Mouse (Mus musculus) common myeloid progenitor, adult 5-6 weeks (primary cell): ENCODE data around the gene Pex5. TPM values are rescaled to one million over a fixed set of nuclear protein-coding genes. Genes with fewer than 3 reads are reported as not detected.

Experiments used
- ATAC-seq: replicated peaks from 2 replicates; pipeline ENCODE4 v1.8.0; 2016; ENCODE audit warnings: low read depth, mild to moderate bottlenecking, moderate TSS enrichment, inconsistent platforms; ENCODE audit not compliant: poor library complexity, severe bottlenecking
- total RNA-seq: library from RNA; stranded (forward); fragments of 200-1000, 187-1606 nt; gene quantifications from 2 replicates; pipeline ENCODE4 v1.2.3, GENCODE M21; 2017

Gene Pex5
- total RNA-seq, 1 experiment from 2014 or later: 20.5 TPM

- no peak for ATAC-seq
Observed at GRCm38 (mm10) chr6:124374683-124375082, 40.2 kb downstream of the Pex5 start.

GRCm38 (mm10) chr6:124373584-124374206 lies 41.2 kb downstream of the Pex5 start:
- ATAC-seq: peak; percentile 40

GRCm38 (mm10) chr6:124364328-124364727 lies 50.5 kb downstream of the Pex5 start:
- peak; percentile 81 for ATAC-seq

GRCm38 (mm10) chr6:124360549-124360948 lies 54.3 kb downstream of the Pex5 start:
- ATAC-seq: peak; percentile 65

GRCm38 (mm10) chr6:124358953-124359352 lies 55.9 kb downstream of the Pex5 start:
- ATAC-seq: peak; percentile 72

GRCm38 (mm10) chr6:124353246-124353645 lies 61.6 kb downstream of the Pex5 start:
- ATAC-seq: peak; percentile 65

Other genes with a start within 250 kb of the Pex5 start
- gene Vmn2r27, start 183.2 kb downstream of the Pex5 start, total RNA-seq: not detected in 2 replicates
- gene Cd163, start 110.4 kb downstream of the Pex5 start, total RNA-seq: 2.0 and 5.8 TPM in 2 replicates
- 12.5 and 15.8 TPM in 2 replicates for gene Clstn3, start 49.7 kb upstream of the Pex5 start, total RNA-seq
- gene C1rl, start 78.0 kb upstream of the Pex5 start, total RNA-seq: 1.9 and 2.7 TPM in 2 replicates
- gene C1ra, start 97.3 kb upstream of the Pex5 start, total RNA-seq: 1.7 and 3.9 TPM in 2 replicates
- gene C1s1, start 127.3 kb upstream of the Pex5 start, total RNA-seq: not detected in 2 replicates
- gene C1rb, start 155.2 kb upstream of the Pex5 start, total RNA-seq: not detected in 2 replicates
- 0.23 TPM in 1 of 2 replicates, not detected in the other for gene C1s2, start 221.0 kb upstream of the Pex5 start, total RNA-seq
- gene Lpcat3, start 248.0 kb upstream of the Pex5 start, total RNA-seq: 31.5 and 34.1 TPM in 2 replicates